Mouse (Mus musculus) liver, postnatal 0 days (tissue): ENCODE data around the gene Stk25. TPM values are rescaled to one million over a fixed set of nuclear protein-coding genes. Genes with fewer than 3 reads are reported as not detected.

Experiments
- ATAC-seq: fragments of 200-750 bp; cut with Nextera tagmentation; 2 replicates; pipeline ENCODE4 v1.8.0; 2017; ENCODE audit warnings: mild to moderate bottlenecking, moderate library complexity
- DNase-seq: peaks from one replicate; pipeline ENCODE4 v3.0.0-alpha.2; 2016
- H3K27ac ChIP-seq: fragments of 300-500 bp; sonication (generic); 2 replicates; pipeline ENCODE4 v1.5.1; 2014; ENCODE audit warnings: antibody characterized with exemption, moderate library complexity, mild to moderate bottlenecking, low read depth
- H3K27me3 ChIP-seq: fragments of 300-500 bp; sonication (generic); 2 replicates; pipeline ENCODE4 v1.6.1; 2014; ENCODE audit warnings: low read length, control low read depth, mixed read lengths; ENCODE audit not compliant: insufficient read depth
- H3K36me3 ChIP-seq: fragments of 300-500 bp; sonication (generic); replicated peaks from 2 replicates; pipeline ENCODE4 v1.6.1; 2014; ENCODE audit warnings: mild to moderate bottlenecking, control low read depth, low read length, moderate library complexity, mixed read lengths; ENCODE audit not compliant: insufficient read depth
- H3K4me1 ChIP-seq: fragments of 300-500 bp; sonication (generic); 2 replicates; pipeline ENCODE4 v1.6.1; 2014; ENCODE audit warnings: antibody characterized with exemption, mild to moderate bottlenecking, control low read depth; ENCODE audit not compliant: insufficient read depth
- H3K4me2 ChIP-seq: fragments of 300-500 bp; sonication (generic); 2 replicates; pipeline ENCODE4 v1.6.1; 2014; ENCODE audit warnings: low read depth, mild to moderate bottlenecking, low read length, moderate library complexity, mixed read lengths
- H3K4me3 ChIP-seq: fragments of 300-500 bp; sonication (generic); 2 replicates; pipeline ENCODE4 v1.5.1; 2014; ENCODE audit warnings: low read depth, low read length
- H3K9ac ChIP-seq: fragments of 300-500 bp; sonication (generic); replicated peaks from 2 replicates; pipeline ENCODE4 v1.6.1; 2014; ENCODE audit warnings: mild to moderate bottlenecking, moderate library complexity
- H3K9me3 ChIP-seq: fragments of 300-500 bp; sonication (generic); 2 replicates; pipeline ENCODE4 v1.6.1; 2016; ENCODE audit warnings: mild to moderate bottlenecking, control low read depth, low read length, mixed read lengths
- CTCF ChIP-seq: sonication (generic); IDR thresholded peaks from 2 replicates; pipeline ENCODE4 v1.5.1; 2016; ENCODE audit warnings: antibody characterized with exemption, low read depth
- EP300 ChIP-seq: IDR thresholded peaks from 2 replicates; pipeline ENCODE4 v1.6.1; 2016; ENCODE audit warnings: antibody characterized with exemption, low read depth, mild to moderate bottlenecking
- WGBS: fragments of 180-500 bp; shearing (Covaris S2); extraction: QIAGEN DNeasy Blood & Tissue Kit; methylation state at CpG from one replicate; pipeline ENCODE4 v1.1.7; 2014; ENCODE audit not compliant: insufficient replicate concordance; 5-methylcytosine and 5-hydroxymethylcytosine counted together
- polyA plus RNA-seq: library from polyadenylated mRNA; unstranded; fragments of >200 nt; fragmentation: Nextera tagmentation; extraction: Ambion mirVana; gene quantifications from 2 replicates; pipeline ENCODE4 v1.2.1, GENCODE M21; 2015

Stk25 gene
- polyA plus RNA-seq, 1 experiment from 2014 or later, result 41.3 TPM

- DNase-seq, result peak; percentile 34
Measured at GRCm38 (mm10) chr1:93694966-93695365, 36.5 kb upstream of the Stk25 start.

DNA sequence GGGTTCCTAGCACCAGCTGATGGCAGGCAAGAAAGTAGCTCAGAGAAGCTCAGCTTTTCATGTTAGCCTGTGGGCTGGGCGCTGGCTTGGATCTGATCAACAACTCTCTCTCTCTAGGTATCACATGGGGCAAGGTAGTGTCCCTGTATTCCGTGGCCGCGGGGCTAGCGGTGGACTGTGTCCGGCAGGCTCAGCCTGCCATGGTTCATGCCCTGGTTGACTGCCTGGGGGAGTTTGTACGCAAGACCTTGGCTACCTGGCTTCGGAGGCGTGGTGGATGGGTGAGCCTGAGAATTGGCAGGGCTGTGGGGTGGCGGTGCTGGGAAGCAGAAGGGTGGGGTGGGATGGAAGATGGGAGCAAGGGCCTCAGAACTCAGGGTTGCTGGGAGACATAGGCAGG is 35.5 kb upstream of the Stk25 start:
- Histone ChIP-seq H3K27ac (peak overlapping the region; percentile 41; the same call in 1 of the 2 replicates), H3K36me3 (no peaks in the 10 kb centered on the region), H3K4me3 (no peak overlapping the region), H3K9ac (no peak overlapping the region), H3K4me1 (0 out of 2 replicates have a peak, but pooled peaks cover 3% of the 10 kb centered on the region), H3K27me3 (no peaks in the 10 kb centered on the region), H3K9me3 (no peaks in the 10 kb centered on the region), H3K4me2 (peak overlapping the region; percentile 38)
- TF ChIP-seq EP300 (no peak), CTCF (no peak)
- 81% methylated on average over 10 of the region's 10 CpGs for WGBS
- ATAC-seq, result peak; percentile 66
- peak; percentile 28 for DNase-seq

More at GRCm38 (mm10) chr1:93694966-93695365, 36.5 kb upstream of the Stk25 start:
- H3K4me2 ChIP-seq, result no peak overlapping the region
- no peaks in the 10 kb centered on the region for H3K9me3 ChIP-seq
- H3K27me3 ChIP-seq, result no peaks in the 10 kb centered on the region
- no peak for TF ChIP-seq CTCF
- 0 out of 2 replicates have a peak, but pooled peaks have one; percentile 24 for TF ChIP-seq EP300
- H3K36me3 ChIP-seq, result no peaks in the 10 kb centered on the region
- peak overlapping the region; percentile 67; the same call in 1 of the 2 replicates for H3K27ac ChIP-seq
- 0 out of 2 replicates have a peak, but pooled peaks cover 3% of the 10 kb centered on the region for H3K4me1 ChIP-seq
- ATAC-seq, result no peak
- 71% methylated on average over 6 of the region's 6 CpGs for WGBS
- H3K9ac ChIP-seq, result no peak overlapping the region
- H3K4me3 ChIP-seq, result no peak overlapping the region

DNA sequence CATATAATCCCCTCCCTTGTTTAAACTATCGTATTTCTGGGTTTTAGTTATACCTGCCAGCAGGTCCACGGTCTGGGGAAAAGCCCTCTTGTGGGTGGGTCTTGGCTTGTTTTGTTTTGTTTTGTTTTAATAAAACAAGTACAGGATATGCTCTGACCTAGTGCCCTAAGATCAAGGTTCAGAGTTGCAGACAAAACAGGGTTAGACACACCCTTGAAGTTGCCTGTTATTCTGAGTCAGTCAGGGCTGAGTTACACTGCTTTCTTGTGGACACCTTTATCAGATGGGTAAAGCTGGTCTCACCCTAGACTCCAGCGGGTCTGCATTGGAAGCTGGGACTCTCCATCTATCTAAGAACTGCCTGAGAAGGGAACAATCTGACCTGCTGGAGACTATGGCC is 35.0 kb upstream of the Stk25 start:
- Histone ChIP-seq H3K9ac (no peak overlapping the region), H3K9me3 (no peaks in the 10 kb centered on the region), H3K27ac (peak overlapping the region; percentile 41; the same call in 1 of the 2 replicates), H3K4me1 (0 out of 2 replicates have a peak, but pooled peaks cover 3% of the 10 kb centered on the region), H3K27me3 (no peaks in the 10 kb centered on the region), H3K4me2 (peak overlapping the region; percentile 38), H3K4me3 (no peak overlapping the region), H3K36me3 (no peaks in the 10 kb centered on the region)
- ATAC-seq (peak; percentile 79), DNase-seq (no peak)
- TF ChIP-seq EP300 (no peak), CTCF (no peak)
- WGBS, result 62% methylated on average over 3 of the region's 3 CpGs

- DNase-seq, result no peak
Measured at GRCm38 (mm10) chr1:93692773-93693172, 34.3 kb upstream of the Stk25 start.

GRCm38 (mm10) chr1:93691786-93692357 is 33.4 kb upstream of the Stk25 start:
- H3K9ac ChIP-seq, result no peak overlapping the region
- H3K36me3 ChIP-seq, result no peaks in the 10 kb centered on the region
- TF ChIP-seq EP300 (no peak), CTCF (no peak)
- no peaks in the 10 kb centered on the region for H3K27me3 ChIP-seq
- peak; percentile 56 for ATAC-seq
- no peak overlapping the region for H3K4me3 ChIP-seq
- 46% methylated on average over 10 of the region's 10 CpGs for WGBS
- 0 out of 2 replicates have a peak, but pooled peaks cover 3% of the 10 kb centered on the region for H3K4me1 ChIP-seq
- no peaks in the 10 kb centered on the region for H3K9me3 ChIP-seq
- H3K4me2 ChIP-seq, result no peak overlapping the region
- no peak for DNase-seq
- no peak overlapping the region for H3K27ac ChIP-seq

More at GRCm38 (mm10) chr1:93692773-93693172, 34.3 kb upstream of the Stk25 start:
- no peaks in the 10 kb centered on the region for H3K36me3 ChIP-seq
- no peak for ATAC-seq
- H3K27me3 ChIP-seq, result no peaks in the 10 kb centered on the region
- H3K9me3 ChIP-seq, result no peaks in the 10 kb centered on the region
- WGBS, result 60% methylated on average over 9 of the region's 9 CpGs
- H3K27ac ChIP-seq, result peak overlapping the region; percentile 41; the same call in 1 of the 2 replicates
- no peak overlapping the region for H3K9ac ChIP-seq
- 0 out of 2 replicates have a peak, but pooled peaks cover 3% of the 10 kb centered on the region for H3K4me1 ChIP-seq
- TF ChIP-seq CTCF (no peak), EP300 (no peak)
- H3K4me3 ChIP-seq, result no peak overlapping the region
- H3K4me2 ChIP-seq, result no peak overlapping the region

DNA sequence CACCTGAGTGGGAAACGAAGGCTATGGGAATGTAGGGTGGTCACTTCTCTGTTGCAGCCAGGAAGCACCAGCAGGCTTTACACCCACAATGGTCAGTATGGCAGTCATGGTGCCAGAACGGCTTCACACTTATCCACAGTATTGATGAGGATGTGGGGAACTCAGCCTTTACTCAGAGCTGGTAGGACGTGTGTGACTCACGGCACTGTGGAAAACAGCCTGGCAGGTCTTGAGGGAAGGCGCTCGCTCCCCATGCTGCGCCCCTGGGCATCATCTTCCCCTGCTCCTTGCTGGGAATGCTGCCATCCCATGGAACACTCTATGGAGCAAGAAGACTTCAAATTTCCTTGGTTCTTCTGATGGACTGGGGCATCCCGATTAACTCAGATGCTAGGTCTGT is 32.6 kb upstream of the Stk25 start:
- H3K9ac ChIP-seq, result no peak overlapping the region
- H3K36me3 ChIP-seq, result no peaks in the 10 kb centered on the region
- ATAC-seq, result no peak
- TF ChIP-seq CTCF (no peak), EP300 (no peak)
- peaks cover 10% of the 10 kb centered on the region; the same call in 1 of the 2 replicates for H3K4me1 ChIP-seq
- H3K27me3 ChIP-seq, result peaks cover 6% of the 10 kb centered on the region
- H3K4me2 ChIP-seq, result no peak overlapping the region
- H3K4me3 ChIP-seq, result no peak overlapping the region
- H3K9me3 ChIP-seq, result no peaks in the 10 kb centered on the region
- DNase-seq, result no peak
- no peak overlapping the region for H3K27ac ChIP-seq
- 86% methylated on average over 8 of the region's 8 CpGs for WGBS
